Mouse (Mus musculus) cerebellum, postnatal 14 days (tissue): ENCODE results near the gene Arpc5l.

Source experiments
- DNase-seq, 2 experiments: peaks; one replicate each; pipeline ENCODE4 v3.0.0; 2021; ENCODE audit warnings: mixed read lengths in 2 of 2

Gene Arpc5l

GRCm38 (mm10) chr2:39004880-39005435 lies at the start of gene Arpc5l:
Gene Arpc5l, plus strand, starts transcription at chr2:39005348.
- DNase-seq = peak; percentile 93 to 94

- no peak for DNase-seq
These were observed 49.1 kb upstream of the Arpc5l start for GRCm38 (mm10) chr2:38956062-38956461.

GRCm38 (mm10) chr2:38957671-38958223 lies 47.4 kb upstream of the Arpc5l start:
- no peak for DNase-seq

GRCm38 (mm10) chr2:38964198-38964597 lies 41.0 kb upstream of the Arpc5l start:
- no peak for DNase-seq

GRCm38 (mm10) chr2:38969650-38970049 lies 35.5 kb upstream of the Arpc5l start:
- no peak for DNase-seq

GRCm38 (mm10) chr2:38970057-38970456 lies 35.1 kb upstream of the Arpc5l start:
- DNase-seq = no peak

- no peak for DNase-seq
These were observed 31.9 kb upstream of the Arpc5l start for GRCm38 (mm10) chr2:38973223-38973622.

- DNase-seq = peak in 1 of 2 experiments; percentile 39
These were observed 31.4 kb upstream of the Arpc5l start for GRCm38 (mm10) chr2:38973701-38974100.

- DNase-seq = no peak
These were observed 31.0 kb upstream of the Arpc5l start for GRCm38 (mm10) chr2:38974171-38974570.

- no peak for DNase-seq
These were observed 30.0 kb upstream of the Arpc5l start for GRCm38 (mm10) chr2:38975181-38975580.

GRCm38 (mm10) chr2:38975941-38976805 lies 29.0 kb upstream of the Arpc5l start:
- DNase-seq = no peak

- DNase-seq = no peak
These were observed 27.3 kb upstream of the Arpc5l start for GRCm38 (mm10) chr2:38977837-38978236.

GRCm38 (mm10) chr2:38983456-38983855 lies 21.7 kb upstream of the Arpc5l start:
- no peak for DNase-seq

- no peak for DNase-seq
These were observed 18.6 kb upstream of the Arpc5l start for GRCm38 (mm10) chr2:38986580-38986979.

- no peak for DNase-seq
These were observed 17.8 kb upstream of the Arpc5l start for GRCm38 (mm10) chr2:38987371-38987770.

- no peak for DNase-seq
These were observed 17.2 kb upstream of the Arpc5l start for GRCm38 (mm10) chr2:38987803-38988510.

- DNase-seq = no peak
These were observed 16.2 kb upstream of the Arpc5l start for GRCm38 (mm10) chr2:38988929-38989328.

- DNase-seq = no peak
These were observed 13.1 kb upstream of the Arpc5l start for GRCm38 (mm10) chr2:38992004-38992403.

- no peak for DNase-seq
These were observed 12.7 kb upstream of the Arpc5l start for GRCm38 (mm10) chr2:38992452-38992851.

GRCm38 (mm10) chr2:38997386-38998374 lies 7.5 kb upstream of the Arpc5l start, which contains the start of gene Wdr38:
Gene Wdr38, plus strand, starts transcription at chr2:38997476.
- DNase-seq = peak; percentile 95 to 96

GRCm38 (mm10) chr2:38999381-38999780 lies 5.8 kb upstream of the Arpc5l start:
- no peak for DNase-seq
